Mouse (Mus musculus): ENCODE results near the gene Chl1. TPM values are rescaled to one million over a fixed set of nuclear protein-coding genes. Genes with fewer than 3 reads are reported as not detected.

The Chl1 gene
- polyA plus RNA-seq, 1 experiment from 2014 or later: 16.3 TPM

DNA sequence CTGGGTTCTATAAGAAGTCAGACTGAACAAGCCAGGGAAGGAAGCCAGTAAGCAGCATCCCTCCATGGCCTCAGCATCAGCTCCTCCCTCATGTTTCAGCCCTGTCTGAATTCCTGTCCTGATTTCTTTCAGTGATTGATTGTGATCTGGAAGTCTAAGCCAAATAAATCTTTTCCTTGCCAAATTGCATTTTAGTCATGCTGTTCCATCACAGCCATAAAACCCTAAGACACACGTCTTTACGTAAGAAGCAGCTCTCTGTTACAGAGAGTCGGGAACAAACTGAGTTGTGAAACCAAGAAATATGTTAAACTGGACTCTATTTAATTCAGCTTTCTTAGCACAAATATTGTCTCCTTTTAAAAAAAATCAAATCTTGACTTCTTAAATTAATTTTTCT is 102.2 kb downstream of the Chl1 start:
- Histone ChIP-seq H3K9ac (ENCODE audit: low read length) (no peak overlapping the region), H3K36me3 (ENCODE audit: control insufficient read depth, insufficient read depth, low read length) (no peaks in the 10 kb centered on the region), H3K4me3 (ENCODE audit: low read depth, low read length) (no peak overlapping the region), H3K4me2 (replicated peaks; ENCODE audit: low read depth) (no peak overlapping the region), H3K27me3 (ENCODE audit: control insufficient read depth, insufficient read depth, low read length) (no peaks in the 10 kb centered on the region), H3K9me3 (ENCODE audit: control insufficient read depth, low read length) (no peaks in the 10 kb centered on the region), H3K27ac (replicated peaks) (no peak overlapping the region), H3K4me1 (replicated peaks; ENCODE audit: control insufficient read depth, insufficient read depth) (no peaks in the 10 kb centered on the region)
- no peak for TF ChIP-seq EP300 (optimal IDR thresholded peaks at IDR 0.05)
- 61% methylated on average over 3 of the region's 3 CpGs for WGBS
- ATAC-seq (ENCODE audit: low FRiP score, low TSS enrichment) (no peak), DNase-seq (ENCODE audit: low spot score) (no peak)

DNA sequence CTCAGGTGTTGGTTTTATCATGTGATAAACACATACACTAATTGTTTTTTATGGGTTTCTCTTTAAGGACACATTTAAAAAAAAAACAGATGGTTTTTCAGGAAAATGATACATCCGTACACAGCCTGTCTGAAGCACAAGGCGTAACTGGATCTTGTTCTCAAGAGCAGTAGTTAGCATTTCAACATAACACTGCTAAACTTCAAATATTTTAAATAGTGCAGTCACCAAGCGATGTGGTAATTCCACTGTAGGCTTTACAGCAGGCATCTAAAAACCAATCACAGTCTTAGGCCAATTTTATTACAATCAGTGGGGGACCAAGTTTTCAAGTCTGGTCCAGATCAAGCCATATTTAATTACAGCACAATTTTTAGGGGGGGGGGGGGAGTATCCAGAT is 103.3 kb downstream of the Chl1 start:
- Histone ChIP-seq H3K9ac (ENCODE audit: low read length) (no peak overlapping the region), H3K4me3 (ENCODE audit: low read depth, low read length) (no peak overlapping the region), H3K27me3 (ENCODE audit: control insufficient read depth, insufficient read depth, low read length) (no peaks in the 10 kb centered on the region), H3K27ac (replicated peaks) (no peak overlapping the region), H3K4me1 (replicated peaks; ENCODE audit: control insufficient read depth, insufficient read depth) (no peaks in the 10 kb centered on the region), H3K9me3 (ENCODE audit: control insufficient read depth, low read length) (no peaks in the 10 kb centered on the region), H3K4me2 (replicated peaks; ENCODE audit: low read depth) (no peak overlapping the region), H3K36me3 (ENCODE audit: control insufficient read depth, insufficient read depth, low read length) (no peaks in the 10 kb centered on the region)
- TF ChIP-seq CTCF (IDR thresholded peaks at IDR 0.05; ENCODE audit: low read depth) (no peak), EP300 (optimal IDR thresholded peaks at IDR 0.05) (no peak)
- no peak for DNase-seq (ENCODE audit: low spot score)
- no peak for ATAC-seq (ENCODE audit: low FRiP score, low TSS enrichment)
- WGBS: 62% methylated on average over 3 of the region's 3 CpGs

DNA sequence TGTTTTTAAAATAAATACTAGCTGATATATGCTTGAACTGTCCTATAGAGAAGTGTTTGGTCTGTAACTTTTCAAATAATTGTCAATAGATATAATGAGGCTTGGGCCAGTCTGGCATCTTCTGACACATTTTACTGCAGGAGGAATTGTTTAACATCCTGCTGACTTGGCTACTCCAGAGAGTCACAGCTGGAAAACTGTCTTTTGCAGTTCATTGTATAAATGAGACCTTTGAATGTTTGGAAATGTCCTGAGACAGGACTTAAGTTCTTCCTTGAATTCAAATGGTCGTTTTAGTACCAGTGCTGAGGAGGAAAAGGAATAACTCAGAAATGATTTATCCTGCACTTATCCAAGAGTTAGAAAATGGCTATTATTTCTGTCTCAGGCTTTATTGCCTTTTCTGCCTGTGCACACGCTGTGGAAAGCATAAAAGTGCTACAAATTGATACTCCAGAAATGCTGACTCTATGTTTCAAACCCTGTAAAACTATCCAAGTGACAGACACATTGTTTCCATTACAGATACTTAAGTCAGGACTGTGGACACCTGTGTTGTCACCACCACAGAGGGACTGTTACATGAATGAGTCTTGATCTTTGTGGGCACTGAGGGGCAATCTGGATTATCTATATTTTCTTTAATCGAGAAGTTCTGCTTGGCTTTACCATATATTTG is 105.7 kb downstream of the Chl1 start:
- Histone ChIP-seq H3K27me3 (ENCODE audit: control insufficient read depth, insufficient read depth, low read length) (no peaks in the 10 kb centered on the region), H3K4me1 (replicated peaks; ENCODE audit: control insufficient read depth, insufficient read depth) (no peaks in the 10 kb centered on the region), H3K4me2 (replicated peaks; ENCODE audit: low read depth) (no peak overlapping the region), H3K27ac (replicated peaks) (no peak overlapping the region), H3K36me3 (ENCODE audit: control insufficient read depth, insufficient read depth, low read length) (no peaks in the 10 kb centered on the region), H3K9ac (ENCODE audit: low read length) (no peak overlapping the region), H3K9me3 (ENCODE audit: control insufficient read depth, low read length) (no peaks in the 10 kb centered on the region), H3K4me3 (ENCODE audit: low read depth, low read length) (no peak overlapping the region)
- WGBS: 38% methylated on average over 3 of the region's 3 CpGs
- TF ChIP-seq CTCF (IDR thresholded peaks at IDR 0.05; ENCODE audit: low read depth): no peak
- no peak for TF ChIP-seq EP300 (optimal IDR thresholded peaks at IDR 0.05)
- ATAC-seq (ENCODE audit: low FRiP score, low TSS enrichment) (no peak), DNase-seq (ENCODE audit: low spot score) (no peak)

DNA sequence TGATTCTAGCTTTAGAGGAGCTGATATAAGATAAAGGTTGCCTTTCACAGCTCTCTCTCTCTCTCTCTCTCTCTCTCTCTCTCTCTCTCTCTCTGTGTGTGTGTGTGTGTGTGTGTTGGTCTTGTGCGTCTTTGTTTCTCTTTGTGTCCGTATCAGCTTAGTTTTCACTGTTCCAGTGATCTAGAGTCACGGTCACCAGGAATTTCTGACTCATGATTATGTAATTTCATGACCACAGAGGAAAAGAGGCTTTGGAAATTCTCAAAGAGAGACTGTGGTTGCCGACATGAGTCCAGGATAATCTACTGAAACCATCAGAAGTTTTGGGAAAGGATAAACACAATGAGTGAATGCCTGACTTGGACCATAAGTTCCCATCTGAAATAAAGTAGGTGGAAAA is 110.5 kb downstream of the Chl1 start:
- Histone ChIP-seq H3K27me3 (ENCODE audit: control insufficient read depth, insufficient read depth, low read length) (no peaks in the 10 kb centered on the region), H3K4me2 (replicated peaks; ENCODE audit: low read depth) (no peak overlapping the region), H3K27ac (replicated peaks) (no peak overlapping the region), H3K4me3 (ENCODE audit: low read depth, low read length) (no peak overlapping the region), H3K36me3 (ENCODE audit: control insufficient read depth, insufficient read depth, low read length) (no peaks in the 10 kb centered on the region), H3K9me3 (ENCODE audit: control insufficient read depth, low read length) (no peaks in the 10 kb centered on the region), H3K4me1 (replicated peaks; ENCODE audit: control insufficient read depth, insufficient read depth) (no peaks in the 10 kb centered on the region), H3K9ac (ENCODE audit: low read length) (no peak overlapping the region)
- no peak for TF ChIP-seq EP300 (optimal IDR thresholded peaks at IDR 0.05)
- TF ChIP-seq CTCF (IDR thresholded peaks at IDR 0.05; ENCODE audit: low read depth): no peak
- WGBS: 46% methylated on average over 4 of the region's 4 CpGs
- no peak for ATAC-seq (ENCODE audit: low FRiP score, low TSS enrichment)
- no peak for DNase-seq (ENCODE audit: low spot score)

DNA sequence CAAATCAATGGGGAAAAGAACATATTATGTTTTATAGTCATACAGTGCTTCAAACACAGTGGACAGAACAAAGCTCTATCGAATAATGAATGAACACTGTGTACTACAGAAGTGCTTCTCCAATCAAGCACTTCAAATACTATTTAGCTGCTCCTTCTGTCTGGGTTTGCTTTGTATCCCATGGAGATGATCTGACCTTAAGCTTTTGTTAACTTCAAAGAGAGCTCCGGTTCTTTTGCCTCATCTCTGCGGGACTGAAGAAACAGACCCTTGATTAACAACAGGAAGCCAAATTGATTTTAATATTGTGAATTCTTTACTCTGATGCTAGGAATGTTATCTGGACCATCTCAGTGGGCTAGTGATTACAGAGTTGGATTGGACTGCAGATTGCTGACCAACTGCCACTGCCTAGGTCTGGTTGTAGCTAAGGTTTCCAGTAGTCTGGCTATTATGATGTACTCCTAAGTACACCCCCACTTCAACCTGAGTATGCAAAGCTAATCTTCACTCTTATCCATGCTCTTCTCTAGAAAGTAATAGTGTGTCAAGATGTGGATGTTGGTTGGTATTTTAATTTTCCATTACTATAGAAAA is 111.8 kb downstream of the Chl1 start:
- no peak overlapping the region for H3K27ac ChIP-seq (replicated peaks)
- ATAC-seq (ENCODE audit: low FRiP score, low TSS enrichment): no peak

DNA sequence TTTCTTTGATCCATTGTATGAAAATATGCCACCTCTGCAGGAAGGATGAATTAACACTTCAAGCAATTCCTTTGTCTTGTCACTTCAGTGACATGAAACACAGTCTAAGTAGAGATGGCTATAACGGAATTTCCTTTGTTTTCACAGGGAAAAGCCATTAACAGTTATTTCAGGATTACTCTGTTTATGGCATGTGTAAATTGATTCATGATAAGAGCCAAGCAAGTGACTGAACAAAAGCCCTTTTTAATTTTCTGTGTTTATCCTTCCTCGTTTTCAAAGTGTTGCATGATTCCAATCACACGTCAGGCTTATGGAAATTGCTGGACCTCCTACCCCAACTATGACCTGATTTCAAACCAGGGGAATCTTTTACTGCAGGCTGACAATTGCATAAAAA is 122.5 kb downstream of the Chl1 start:
- Histone ChIP-seq H3K4me3 (ENCODE audit: low read depth, low read length) (no peak overlapping the region), H3K9ac (ENCODE audit: low read length) (no peak overlapping the region), H3K27ac (replicated peaks) (no peak overlapping the region), H3K4me1 (replicated peaks; ENCODE audit: control insufficient read depth, insufficient read depth) (no peaks in the 10 kb centered on the region), H3K36me3 (ENCODE audit: control insufficient read depth, insufficient read depth, low read length) (no peaks in the 10 kb centered on the region), H3K9me3 (ENCODE audit: control insufficient read depth, low read length) (no peaks in the 10 kb centered on the region), H3K27me3 (ENCODE audit: control insufficient read depth, insufficient read depth, low read length) (no peaks in the 10 kb centered on the region), H3K4me2 (replicated peaks; ENCODE audit: low read depth) (no peak overlapping the region)
- ATAC-seq (ENCODE audit: low FRiP score, low TSS enrichment): no peak
- WGBS: 30% methylated on average over 3 of the region's 3 CpGs
- TF ChIP-seq EP300 (optimal IDR thresholded peaks at IDR 0.05) (no peak), CTCF (IDR thresholded peaks at IDR 0.05; ENCODE audit: low read depth) (no peak)
- no peak for DNase-seq (ENCODE audit: low spot score)

More for the DNA sequence above, 111.8 kb downstream of the Chl1 start:
- DNase-seq (ENCODE audit: low spot score): no peak
- 72% methylated on average over 3 of the region's 3 CpGs for whole genome bisulfite sequencing
- Histone ChIP-seq H3K9me3 (ENCODE audit: control insufficient read depth, low read length) (no peaks in the 10 kb centered on the region), H3K4me2 (replicated peaks; ENCODE audit: low read depth) (no peak overlapping the region), H3K9ac (ENCODE audit: low read length) (no peak overlapping the region), H3K4me3 (ENCODE audit: low read depth, low read length) (no peak overlapping the region), H3K36me3 (ENCODE audit: control insufficient read depth, insufficient read depth, low read length) (no peaks in the 10 kb centered on the region), H3K4me1 (replicated peaks; ENCODE audit: control insufficient read depth, insufficient read depth) (no peaks in the 10 kb centered on the region), H3K27me3 (ENCODE audit: control insufficient read depth, insufficient read depth, low read length) (no peaks in the 10 kb centered on the region)
- TF ChIP-seq CTCF (IDR thresholded peaks at IDR 0.05; ENCODE audit: low read depth): no peak
- TF ChIP-seq EP300 (optimal IDR thresholded peaks at IDR 0.05): no peak
